Mouse (Mus musculus): ENCODE data around the gene Plscr5. TPM values are rescaled to one million over a fixed set of nuclear protein-coding genes. Genes with fewer than 3 reads are reported as not detected.

Gene Plscr5
- polyA plus RNA-seq, 1 experiment from 2014 or later = not detected

Other genes starting within 250 kb of the Plscr5 start
- 15.9 and 19.1 TPM in 2 replicates for gene Plscr1, start 56.8 kb downstream of the Plscr5 start, polyA plus RNA-seq (2015; fragmentation: Nextera tagmentation; extraction: Ambion mirVana)
- gene Plscr2, start 82.7 kb downstream of the Plscr5 start, polyA plus RNA-seq (2015; fragmentation: Nextera tagmentation; extraction: Ambion mirVana) = 1.2 and 1.3 TPM in 2 replicates
- not detected in 2 replicates for gene 1700057G04Rik, start 116.4 kb downstream of the Plscr5 start, polyA plus RNA-seq (2015; fragmentation: Nextera tagmentation; extraction: Ambion mirVana)

Data from embryonic facial prominence, embryonic 13.5 days (tissue).